Mouse (Mus musculus) heart, embryonic 11.5 days (tissue): ENCODE measurements around the gene Kptn. TPM values are rescaled to one million over a fixed set of nuclear protein-coding genes. Genes with fewer than 3 reads are reported as not detected.

Experiments used
- ATAC-seq: fragments of 200-750 bp; cut with Nextera tagmentation; replicated peaks from 2 replicates; pipeline ENCODE4 v1.8.0; 2017; ENCODE audit warnings: moderate library complexity; ENCODE audit not compliant: insufficient number of reproducible peaks, low FRiP score, low TSS enrichment
- H3K27ac ChIP-seq: fragments of 300-500 bp; sonication (generic); 2 replicates; pipeline ENCODE4 v1.5.1; 2014; ENCODE audit warnings: mild to moderate bottlenecking, low read depth, low read length
- H3K27me3 ChIP-seq: fragments of 300-500 bp; sonication (generic); 2 replicates; pipeline ENCODE4 v1.6.1; 2014; ENCODE audit warnings: mild to moderate bottlenecking, low read length, mixed read lengths; ENCODE audit not compliant: control insufficient read depth, insufficient read depth
- H3K36me3 ChIP-seq: fragments of 300-500 bp; sonication (generic); 2 replicates; pipeline ENCODE4 v1.6.1; 2014; ENCODE audit warnings: mild to moderate bottlenecking, low read length, moderate library complexity, mixed read lengths; ENCODE audit not compliant: control insufficient read depth, insufficient read depth
- H3K4me1 ChIP-seq: fragments of 300-500 bp; sonication (generic); 2 replicates; pipeline ENCODE4 v1.6.1; 2014; ENCODE audit warnings: low read length; ENCODE audit not compliant: control insufficient read depth, insufficient read depth
- H3K4me2 ChIP-seq: fragments of 300-500 bp; sonication (generic); 2 replicates; pipeline ENCODE4 v1.6.1; 2014; ENCODE audit warnings: mild to moderate bottlenecking, moderate library complexity
- H3K4me3 ChIP-seq: fragments of 300-500 bp; sonication (generic); 2 replicates; pipeline ENCODE4 v1.5.1; 2014; ENCODE audit warnings: low read depth, low read length
- H3K9ac ChIP-seq: fragments of 300-500 bp; sonication (generic); 2 replicates; pipeline ENCODE4 v1.6.1; 2014; ENCODE audit warnings: mild to moderate bottlenecking, low read depth, low read length, moderate library complexity
- H3K9me3 ChIP-seq: fragments of 300-500 bp; sonication (generic); replicated peaks from 2 replicates; pipeline ENCODE4 v1.6.1; 2016; ENCODE audit warnings: low read length; ENCODE audit not compliant: control insufficient read depth
- WGBS: fragments of 180-500 bp; shearing (Covaris S2); extraction: QIAGEN DNeasy Blood & Tissue Kit; methylation state at CpG from one replicate; pipeline ENCODE4 v1.1.7; 2014; ENCODE audit not compliant: insufficient replicate concordance; 5-methylcytosine and 5-hydroxymethylcytosine counted together
- polyA plus RNA-seq: library from polyadenylated mRNA; unstranded; fragments of >200 nt; fragmentation: Nextera tagmentation; extraction: Ambion mirVana; gene quantifications from 2 replicates; pipeline ENCODE4 v1.2.1, GENCODE M21; 2014

The Kptn gene
- 26.4 and 29.5 TPM in 2 replicates for polyA plus RNA-seq

DNA sequence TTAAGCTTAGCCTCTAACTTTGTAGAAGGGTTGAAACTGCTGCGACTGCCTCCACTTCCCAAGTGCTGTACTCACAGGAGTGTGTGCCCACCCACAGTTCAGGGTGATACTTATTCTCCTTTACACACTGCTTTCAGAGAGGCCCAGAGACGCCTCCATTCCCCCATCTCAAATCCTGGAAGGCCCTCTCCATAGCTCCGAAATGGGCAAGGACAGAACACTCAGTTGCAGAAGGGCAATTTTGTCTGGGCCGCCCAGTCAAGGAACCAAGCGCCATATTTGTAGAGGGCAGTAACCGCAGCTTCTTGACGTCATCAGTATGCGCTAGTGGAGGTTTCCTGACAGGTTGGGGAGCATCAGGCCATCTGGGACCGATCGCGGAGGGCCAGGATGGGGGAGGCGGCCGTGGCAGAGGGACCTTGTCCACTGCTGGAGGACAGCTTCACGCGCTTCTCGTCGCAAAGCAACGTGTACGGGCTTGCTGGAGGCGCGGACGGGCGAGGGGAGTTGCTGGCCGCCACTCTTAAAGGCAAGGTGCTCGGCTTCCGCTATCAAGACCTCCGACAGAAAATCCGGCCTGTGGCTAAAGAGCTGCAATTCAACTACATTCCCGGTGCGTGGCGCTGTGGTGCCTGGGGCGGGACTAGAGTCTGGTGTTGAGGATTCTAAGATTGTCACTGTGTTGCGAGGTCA is at the start of gene Kptn:
Gene Kptn (plus strand): TSS at position 327 of the 693 bp plus-strand sequence.
- ATAC-seq = peak; percentile 72

DNA sequence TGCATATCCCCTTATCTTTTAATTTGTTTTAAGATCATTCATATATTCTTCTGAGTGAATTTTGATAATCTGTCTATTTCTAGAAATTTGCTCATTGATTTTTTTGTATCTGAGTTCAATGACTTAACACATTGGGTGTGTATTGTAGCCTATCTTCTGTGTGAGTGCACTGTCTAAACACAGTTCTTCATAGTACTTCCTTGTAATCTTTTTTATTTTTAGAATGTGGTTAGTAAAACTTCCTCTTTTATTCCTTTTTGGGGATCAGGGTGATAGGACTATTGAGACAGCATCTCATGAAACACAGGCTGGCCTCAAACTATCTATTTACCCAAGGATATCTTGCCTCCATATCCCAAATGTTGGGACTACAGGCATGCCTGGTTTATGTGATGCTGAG is 48.8 kb upstream of the Kptn start:
- Histone ChIP-seq H3K4me1 (no peaks in the 10 kb centered on the region), H3K9me3 (no peaks in the 10 kb centered on the region), H3K4me2 (no peak overlapping the region), H3K27me3 (no peaks in the 10 kb centered on the region), H3K27ac (no peak overlapping the region), H3K4me3 (no peak overlapping the region), H3K9ac (no peak overlapping the region), H3K36me3 (no peaks in the 10 kb centered on the region)
- no peak for ATAC-seq

More for the DNA sequence above, at the start of gene Kptn:
- H3K9ac ChIP-seq = peak within 1 kb of the TSS; percentile 86
- peak within 1 kb of the TSS; percentile 87 for H3K27ac ChIP-seq
- H3K27me3 ChIP-seq = no peaks in the 10 kb centered on the region
- H3K36me3 ChIP-seq = peaks cover 18% of the 10 kb centered on the region; the same call in 1 of the 2 replicates
- H3K4me2 ChIP-seq = peak within 1 kb of the TSS; percentile 79
- H3K4me1 ChIP-seq = peaks cover 4% of the 10 kb centered on the region; the same call in 1 of the 2 replicates
- H3K9me3 ChIP-seq = no peaks in the 10 kb centered on the region
- 2% methylated on average over 33 of the region's 33 CpGs for WGBS
- peak within 1 kb of the TSS; percentile 76 for H3K4me3 ChIP-seq

DNA sequence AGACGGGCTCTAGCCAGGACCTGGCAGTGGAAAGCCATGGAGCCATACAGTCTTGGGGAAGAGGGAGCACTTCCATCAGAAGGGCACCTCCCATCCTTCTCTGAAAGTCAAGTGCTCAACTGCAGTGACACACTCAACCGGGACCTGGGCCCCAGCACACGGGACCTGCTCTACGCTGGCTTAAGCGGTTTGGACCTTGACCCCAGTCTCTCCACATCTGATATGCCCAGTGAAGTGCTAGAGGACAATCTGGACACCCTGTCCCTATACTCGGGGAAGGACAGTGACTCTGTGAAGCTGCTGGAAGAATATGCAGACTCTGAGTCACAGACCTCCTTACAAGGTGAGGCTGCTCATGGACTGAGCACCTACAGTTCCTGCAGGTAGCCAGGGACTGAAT is 47.8 kb upstream of the Kptn start:
- no peak overlapping the region for H3K4me3 ChIP-seq
- H3K4me2 ChIP-seq = no peak overlapping the region
- WGBS = 72% methylated on average over 6 of the region's 6 CpGs
- H3K9ac ChIP-seq = no peak overlapping the region
- no peaks in the 10 kb centered on the region for H3K36me3 ChIP-seq
- H3K27ac ChIP-seq = no peak overlapping the region
- H3K9me3 ChIP-seq = no peaks in the 10 kb centered on the region
- no peak for ATAC-seq
- 0 out of 2 replicates have a peak, but pooled peaks cover 2% of the 10 kb centered on the region for H3K27me3 ChIP-seq
- H3K4me1 ChIP-seq = no peaks in the 10 kb centered on the region

DNA sequence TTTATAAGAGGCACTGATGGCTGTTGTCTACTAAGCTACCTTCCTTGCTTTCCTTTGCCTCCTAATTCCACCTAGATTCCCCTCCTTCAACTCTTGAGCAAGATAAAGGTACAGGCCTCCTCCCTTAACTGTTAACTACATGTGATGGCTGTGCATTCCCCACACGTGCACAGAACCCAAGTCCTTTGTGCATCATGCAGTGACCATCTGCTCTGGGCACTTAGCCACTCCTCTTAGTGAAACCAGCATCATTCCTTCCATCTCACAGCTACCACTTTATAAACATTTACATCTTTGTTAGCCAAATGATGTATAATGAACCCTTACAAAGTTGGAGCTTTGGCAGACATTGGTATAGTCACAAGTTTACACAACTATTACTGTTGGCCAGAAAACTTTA is 39.7 kb upstream of the Kptn start:
- no peaks in the 10 kb centered on the region for H3K36me3 ChIP-seq
- no peak overlapping the region for H3K27ac ChIP-seq
- H3K9ac ChIP-seq = no peak overlapping the region
- no peak for ATAC-seq
- H3K4me3 ChIP-seq = no peak overlapping the region
- no peak overlapping the region for H3K4me2 ChIP-seq
- H3K4me1 ChIP-seq = no peaks in the 10 kb centered on the region
- 0 out of 2 replicates have a peak, but pooled peaks cover 2% of the 10 kb centered on the region for H3K27me3 ChIP-seq
- 63% methylated on average over 1 of the region's 1 CpGs for WGBS
- no peaks in the 10 kb centered on the region for H3K9me3 ChIP-seq

DNA sequence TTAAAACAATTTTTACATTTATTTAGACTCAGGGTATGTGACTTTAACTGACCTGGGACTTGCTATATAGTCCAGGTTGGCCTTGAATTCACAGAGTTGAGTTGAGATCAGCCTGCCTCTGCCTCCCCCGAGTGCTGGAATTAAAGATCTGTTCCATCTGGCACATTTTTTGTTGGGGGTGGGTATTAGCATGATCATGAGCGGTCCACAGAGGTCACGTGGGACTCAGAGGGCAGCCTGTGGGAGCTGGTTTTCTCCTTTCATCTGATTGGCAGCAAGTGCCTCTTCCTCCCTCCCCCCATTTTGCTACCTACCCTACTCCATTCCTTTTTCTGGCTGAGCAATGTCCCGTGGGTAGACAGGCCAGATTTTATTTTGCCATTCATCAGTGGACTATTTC is 39.1 kb upstream of the Kptn start:
- ATAC-seq = no peak
- 65% methylated on average over 4 of the region's 4 CpGs for WGBS
- Histone ChIP-seq H3K9me3 (no peaks in the 10 kb centered on the region), H3K36me3 (no peaks in the 10 kb centered on the region), H3K4me3 (no peak overlapping the region), H3K4me1 (no peaks in the 10 kb centered on the region), H3K4me2 (no peak overlapping the region), H3K27me3 (0 out of 2 replicates have a peak, but pooled peaks cover 2% of the 10 kb centered on the region), H3K27ac (no peak overlapping the region), H3K9ac (no peak overlapping the region)

DNA sequence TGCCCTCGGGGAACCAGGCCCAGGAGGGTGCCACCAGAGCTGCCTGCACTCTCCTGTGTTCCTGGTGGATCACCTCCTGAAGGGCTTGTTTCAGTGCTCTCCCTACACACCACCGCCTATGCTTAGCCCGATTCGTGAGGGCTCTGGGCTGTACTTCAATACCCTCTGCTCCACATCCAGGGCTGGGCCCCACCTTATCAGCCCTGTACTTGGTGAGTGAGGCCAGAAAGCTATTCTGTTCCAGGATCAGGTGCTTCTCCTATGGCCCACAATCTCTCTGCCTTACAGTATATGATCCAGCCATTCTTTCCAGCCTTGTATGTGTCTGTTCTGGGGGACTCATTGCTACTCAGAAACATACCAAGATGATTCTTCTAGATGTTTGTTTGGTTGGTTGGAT is 36.3 kb upstream of the Kptn start:
- H3K36me3 ChIP-seq = no peaks in the 10 kb centered on the region
- no peaks in the 10 kb centered on the region for H3K4me1 ChIP-seq
- H3K27me3 ChIP-seq = no peaks in the 10 kb centered on the region
- H3K4me2 ChIP-seq = no peak overlapping the region
- H3K9ac ChIP-seq = no peak overlapping the region
- H3K4me3 ChIP-seq = no peak overlapping the region
- H3K9me3 ChIP-seq = no peaks in the 10 kb centered on the region
- 39% methylated on average over 4 of the region's 4 CpGs for WGBS
- no peak for ATAC-seq
- H3K27ac ChIP-seq = no peak overlapping the region

DNA sequence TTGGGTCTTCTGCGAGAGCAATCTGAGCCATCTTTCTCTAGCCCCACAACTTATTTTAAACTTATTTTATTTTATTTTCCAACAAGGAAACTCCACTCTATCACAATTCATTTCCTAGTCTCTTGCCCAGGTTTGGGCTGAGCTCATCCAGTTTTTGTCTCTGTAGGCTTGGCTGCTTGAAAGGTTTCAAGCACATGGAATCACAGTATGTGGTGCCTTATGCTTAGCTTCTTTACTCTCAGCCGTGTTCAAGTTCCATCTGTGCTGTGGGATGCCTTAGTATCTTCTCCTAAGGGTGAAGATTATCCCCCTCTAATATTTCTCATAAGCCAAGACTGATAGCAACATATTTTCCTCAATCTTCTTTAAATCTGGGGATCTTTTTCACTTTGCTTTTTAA is 32.1 kb upstream of the Kptn start:
- no peak overlapping the region for H3K4me2 ChIP-seq
- no peak for ATAC-seq
- H3K27ac ChIP-seq = no peak overlapping the region
- H3K9ac ChIP-seq = no peak overlapping the region
- H3K36me3 ChIP-seq = no peaks in the 10 kb centered on the region
- no peaks in the 10 kb centered on the region for H3K27me3 ChIP-seq
- no peak overlapping the region for H3K4me3 ChIP-seq
- H3K9me3 ChIP-seq = no peaks in the 10 kb centered on the region
- WGBS = 79% methylated on average over 2 of the region's 2 CpGs
- H3K4me1 ChIP-seq = no peaks in the 10 kb centered on the region

DNA sequence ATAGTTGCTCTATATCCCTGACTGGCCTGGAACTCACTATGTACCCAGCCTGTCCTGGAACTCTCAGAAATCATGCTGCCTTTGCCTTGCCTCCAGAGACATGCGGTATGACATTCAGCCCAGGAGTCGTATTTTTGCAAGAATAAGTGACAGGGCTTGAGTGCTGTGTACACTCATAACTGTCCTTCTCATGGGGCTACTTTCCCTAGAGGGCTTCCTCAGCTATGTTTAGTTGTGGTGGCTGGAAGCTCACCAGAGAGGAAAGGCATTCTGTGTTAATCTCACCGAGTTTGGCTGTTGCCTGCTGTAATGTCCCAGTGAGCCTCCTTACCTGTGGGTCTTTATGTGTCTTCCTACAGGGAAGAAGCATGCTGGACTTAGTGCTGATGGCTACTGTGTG is 25.1 kb upstream of the Kptn start:
- no peaks in the 10 kb centered on the region for H3K27me3 ChIP-seq
- no peak overlapping the region for H3K4me2 ChIP-seq
- WGBS = 63% methylated on average over 3 of the region's 3 CpGs
- no peak overlapping the region for H3K4me3 ChIP-seq
- ATAC-seq = no peak
- H3K36me3 ChIP-seq = no peaks in the 10 kb centered on the region
- no peaks in the 10 kb centered on the region for H3K9me3 ChIP-seq
- H3K4me1 ChIP-seq = peaks cover 9% of the 10 kb centered on the region
- H3K9ac ChIP-seq = no peak overlapping the region
- no peak overlapping the region for H3K27ac ChIP-seq
